Mouse (Mus musculus): ENCODE results near the gene Armcx1. TPM values are rescaled to one million over a fixed set of nuclear protein-coding genes. Genes with fewer than 3 reads are reported as not detected.

The Armcx1 gene
- polyA plus RNA-seq (2015; fragmentation: Nextera tagmentation; extraction: Ambion mirVana), result 62.1 and 64.1 TPM in 2 replicates

GRCm38 (mm10) chrX:134717752-134718308 is at the start of gene Armcx1:
TSS of gene Armcx1 (plus strand) at chrX:134717963.
- Histone ChIP-seq H3K4me2 (replicated peaks) (peak within 1 kb of the TSS; percentile 42), H3K27ac (replicated peaks) (peak within 1 kb of the TSS; percentile 92), H3K27me3 (0 out of 2 replicates have a peak, but pooled peaks cover 3% of the 10 kb centered on the region), H3K9me3 (replicated peaks) (no peaks in the 10 kb centered on the region), H3K4me3 (replicated peaks) (peak within 1 kb of the TSS; percentile 52), H3K9ac (peak within 1 kb of the TSS; percentile 45), H3K4me1 (no peaks in the 10 kb centered on the region), H3K36me3 (no peaks in the 10 kb centered on the region)
- peak; percentile 94 for ATAC-seq (ENCODE audit: insufficient number of reproducible peaks, low FRiP score, low TSS enrichment, low read depth)
- WGBS, result 19% methylated on average over 16 of the region's 16 CpGs

DNA sequence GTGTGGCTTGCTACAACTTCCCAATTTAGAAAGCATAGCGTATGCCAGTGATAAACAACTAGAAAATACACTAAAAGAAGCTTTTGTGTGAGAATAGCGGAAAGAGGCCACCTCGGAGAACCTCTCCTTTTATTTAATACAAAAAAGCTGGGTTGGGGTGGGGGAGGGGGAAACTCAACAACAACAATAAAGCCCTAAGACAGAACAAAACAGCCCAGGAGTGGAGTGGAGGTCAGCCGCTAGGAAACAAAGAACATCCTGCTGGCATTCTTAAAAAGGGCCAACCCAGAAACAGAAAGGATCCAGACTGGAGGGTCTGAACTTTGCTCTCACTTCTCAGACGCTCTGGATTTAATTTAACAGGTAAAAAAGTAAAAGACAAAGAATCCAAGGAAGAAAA is 42.7 kb upstream of the Armcx1 start:
- Histone ChIP-seq H3K27me3 (no peaks in the 10 kb centered on the region), H3K9me3 (replicated peaks) (no peaks in the 10 kb centered on the region), H3K4me3 (replicated peaks) (no peak overlapping the region), H3K4me1 (no peaks in the 10 kb centered on the region), H3K27ac (replicated peaks) (no peak overlapping the region), H3K36me3 (no peaks in the 10 kb centered on the region), H3K9ac (no peak overlapping the region), H3K4me2 (replicated peaks) (no peak overlapping the region)
- no peak for ATAC-seq (ENCODE audit: insufficient number of reproducible peaks, low FRiP score, low TSS enrichment, low read depth)
- WGBS, result 34% methylated on average over 5 of the region's 5 CpGs

GRCm38 (mm10) chrX:134675959-134676358 is 41.8 kb upstream of the Armcx1 start:
- ATAC-seq (ENCODE audit: insufficient number of reproducible peaks, low FRiP score, low TSS enrichment, low read depth), result no peak

DNA sequence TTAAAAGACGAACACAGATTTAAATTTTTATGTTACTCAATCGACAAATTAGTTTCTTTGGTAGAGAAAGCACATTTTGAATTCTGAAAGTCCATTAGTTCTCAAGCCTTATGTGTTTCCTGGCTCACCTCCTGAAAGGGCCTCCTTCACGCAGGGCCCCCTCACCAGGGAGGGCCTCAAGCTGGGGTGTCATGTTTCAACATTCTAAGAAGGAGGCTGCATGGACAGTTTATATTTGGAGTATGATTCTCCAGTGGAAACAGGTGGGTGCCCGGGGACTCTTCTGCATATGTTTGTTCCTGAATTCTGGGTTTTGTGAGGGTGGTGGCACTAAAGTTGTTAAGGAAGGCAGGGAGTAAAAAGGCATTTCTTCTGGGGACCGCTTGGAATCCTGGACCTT is 32.8 kb upstream of the Armcx1 start:
- H3K36me3 ChIP-seq, result peaks cover 2% of the 10 kb centered on the region; the same call in 1 of the 2 replicates
- peaks cover 6% of the 10 kb centered on the region for H3K27me3 ChIP-seq
- H3K4me3 ChIP-seq (replicated peaks), result peak overlapping the region; percentile 55
- H3K9ac ChIP-seq, result no peak overlapping the region
- no peaks in the 10 kb centered on the region for H3K9me3 ChIP-seq (replicated peaks)
- 26% methylated on average over 5 of the region's 5 CpGs for WGBS
- ATAC-seq (ENCODE audit: insufficient number of reproducible peaks, low FRiP score, low TSS enrichment, low read depth), result no peak
- H3K27ac ChIP-seq (replicated peaks), result peak overlapping the region; percentile 60
- no peaks in the 10 kb centered on the region for H3K4me1 ChIP-seq
- peak overlapping the region; percentile 22; the same call in 1 of the 2 replicates for H3K4me2 ChIP-seq (replicated peaks)

More at GRCm38 (mm10) chrX:134675959-134676358, 41.8 kb upstream of the Armcx1 start:
- H3K36me3 ChIP-seq, result no peaks in the 10 kb centered on the region
- H3K4me1 ChIP-seq, result no peaks in the 10 kb centered on the region
- H3K27ac ChIP-seq (replicated peaks), result no peak overlapping the region
- no peak overlapping the region for H3K4me2 ChIP-seq (replicated peaks)
- H3K27me3 ChIP-seq, result no peaks in the 10 kb centered on the region
- H3K4me3 ChIP-seq (replicated peaks), result no peak overlapping the region
- 68% methylated on average over 1 of the region's 1 CpGs for WGBS
- H3K9me3 ChIP-seq (replicated peaks), result no peaks in the 10 kb centered on the region
- no peak overlapping the region for H3K9ac ChIP-seq

GRCm38 (mm10) chrX:134686267-134686666 is 31.5 kb upstream of the Armcx1 start, which contains the start of gene Armcx4:
TSS of gene Armcx4 (plus strand) at chrX:134686519.
- peak within 1 kb of the TSS; percentile 39 for H3K4me2 ChIP-seq (replicated peaks)
- H3K36me3 ChIP-seq, result peaks cover 13% of the 10 kb centered on the region; the same call in 1 of the 2 replicates
- H3K4me3 ChIP-seq (replicated peaks), result peak within 1 kb of the TSS; percentile 55
- 26% methylated on average over 27 of the region's 33 CpGs for WGBS
- peaks cover 8% of the 10 kb centered on the region for H3K27me3 ChIP-seq
- peak; percentile 95 for ATAC-seq (ENCODE audit: insufficient number of reproducible peaks, low FRiP score, low TSS enrichment, low read depth)
- no peaks in the 10 kb centered on the region for H3K4me1 ChIP-seq
- peak within 1 kb of the TSS; percentile 85 for H3K27ac ChIP-seq (replicated peaks)
- H3K9me3 ChIP-seq (replicated peaks), result no peaks in the 10 kb centered on the region
- peak within 1 kb of the TSS; percentile 37 for H3K9ac ChIP-seq

DNA sequence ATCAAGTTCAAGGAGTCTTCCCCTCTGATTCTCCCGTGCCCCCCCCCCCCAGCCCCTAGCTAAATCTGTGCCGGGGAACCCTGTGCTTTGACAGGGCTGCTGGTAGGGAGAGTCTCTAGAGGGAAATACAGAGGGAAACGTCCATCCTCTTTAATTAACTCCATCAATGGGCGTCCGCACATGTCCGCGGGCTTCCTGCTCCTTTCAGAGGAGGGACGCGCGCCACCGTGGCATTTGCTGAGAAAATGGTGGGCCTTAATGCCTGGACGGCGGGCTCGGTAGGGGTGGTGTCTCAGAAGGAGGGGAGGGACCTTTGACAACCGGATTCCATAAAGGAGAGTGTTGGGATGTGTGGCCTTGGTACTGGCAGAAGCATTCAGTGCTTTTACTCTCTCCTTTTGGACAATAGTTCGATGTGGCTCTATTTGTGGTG is 31.0 kb upstream of the Armcx1 start:
- H3K4me3 ChIP-seq (replicated peaks), result peak overlapping the region; percentile 55
- peak overlapping the region; percentile 39 for H3K4me2 ChIP-seq (replicated peaks)
- H3K9me3 ChIP-seq (replicated peaks), result no peaks in the 10 kb centered on the region
- H3K27me3 ChIP-seq, result peaks cover 8% of the 10 kb centered on the region
- ATAC-seq (ENCODE audit: insufficient number of reproducible peaks, low FRiP score, low TSS enrichment, low read depth), result peak; percentile 35
- H3K4me1 ChIP-seq, result no peaks in the 10 kb centered on the region
- WGBS, result 15% methylated on average over 16 of the region's 16 CpGs
- H3K36me3 ChIP-seq, result peaks cover 13% of the 10 kb centered on the region; the same call in 1 of the 2 replicates
- peak overlapping the region; percentile 85 for H3K27ac ChIP-seq (replicated peaks)
- peak overlapping the region; percentile 37 for H3K9ac ChIP-seq

- Histone ChIP-seq H3K36me3 (peaks cover 22% of the 10 kb centered on the region; the same call in 1 of the 2 replicates), H3K4me1 (no peaks in the 10 kb centered on the region), H3K4me3 (replicated peaks) (no peak overlapping the region), H3K4me2 (replicated peaks) (no peak overlapping the region), H3K9me3 (replicated peaks) (no peaks in the 10 kb centered on the region), H3K27me3 (peaks cover 8% of the 10 kb centered on the region), H3K27ac (replicated peaks) (no peak overlapping the region), H3K9ac (no peak overlapping the region)
- no peak for ATAC-seq (ENCODE audit: insufficient number of reproducible peaks, low FRiP score, low TSS enrichment, low read depth)
- WGBS, result 85% methylated on average over 2 of the region's 2 CpGs
Measured at GRCm38 (mm10) chrX:134689676-134690075, 28.1 kb upstream of the Armcx1 start.

DNA sequence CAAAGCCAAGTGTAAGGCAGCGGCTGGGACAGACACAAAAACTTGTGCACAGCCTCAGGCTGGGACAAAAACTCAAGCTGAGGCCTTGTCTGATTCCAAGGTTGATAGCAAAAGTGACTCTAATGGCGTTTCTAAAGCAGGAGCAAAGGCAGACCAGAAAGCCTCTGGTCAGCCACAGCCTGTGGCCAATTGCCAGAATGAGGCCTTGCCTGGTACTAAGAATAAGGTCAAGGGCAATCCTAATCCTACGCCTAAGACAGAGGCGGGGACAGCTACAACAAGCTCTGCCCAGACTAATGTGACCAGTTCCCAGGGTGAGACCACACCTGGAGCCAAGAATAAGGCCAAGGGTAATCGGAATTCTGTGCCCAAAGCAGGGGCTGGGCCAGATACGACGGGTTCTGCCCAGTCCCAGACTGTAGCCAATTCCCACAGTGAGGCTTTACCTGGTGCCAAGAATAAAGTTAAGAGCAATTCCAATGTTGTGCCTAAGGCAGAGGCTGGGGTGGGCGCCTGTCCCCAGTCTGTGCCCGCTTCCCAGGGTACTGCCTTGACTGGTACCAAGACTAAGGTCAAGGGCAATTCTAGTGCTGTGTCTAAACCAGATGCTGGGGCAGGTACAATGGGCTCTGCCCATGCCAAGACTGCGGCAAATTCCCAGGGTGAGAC is 26.8 kb upstream of the Armcx1 start:
- H3K36me3 ChIP-seq, result peaks cover 22% of the 10 kb centered on the region; the same call in 1 of the 2 replicates
- peaks cover 8% of the 10 kb centered on the region for H3K27me3 ChIP-seq
- no peak overlapping the region for H3K9ac ChIP-seq
- ATAC-seq (ENCODE audit: insufficient number of reproducible peaks, low FRiP score, low TSS enrichment, low read depth), result no peak
- H3K4me3 ChIP-seq (replicated peaks), result no peak overlapping the region
- H3K27ac ChIP-seq (replicated peaks), result no peak overlapping the region
- H3K4me1 ChIP-seq, result no peaks in the 10 kb centered on the region
- 86% methylated on average over 10 of the region's 10 CpGs for WGBS
- H3K9me3 ChIP-seq (replicated peaks), result no peaks in the 10 kb centered on the region
- no peak overlapping the region for H3K4me2 ChIP-seq (replicated peaks)

DNA sequence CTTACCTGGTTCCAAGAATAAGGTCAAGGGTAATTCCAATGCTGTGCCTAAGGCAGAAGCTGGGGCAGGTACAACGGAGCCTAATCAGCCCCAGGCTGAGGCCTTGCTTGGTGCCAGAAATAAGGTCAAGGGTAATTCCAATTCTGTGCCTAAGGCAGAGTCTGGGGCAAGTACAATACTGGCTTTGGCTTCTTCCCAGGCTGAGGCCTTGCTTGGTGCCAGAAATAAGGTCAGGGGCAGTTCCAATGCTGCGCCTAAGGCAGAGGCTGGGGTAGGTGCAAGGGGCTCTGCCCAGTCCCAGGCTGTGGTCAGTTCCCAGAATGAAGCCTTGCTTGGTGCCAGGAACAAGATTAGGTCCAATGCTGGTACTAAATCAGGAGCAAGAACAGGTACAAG is 26.2 kb upstream of the Armcx1 start:
- no peak overlapping the region for H3K27ac ChIP-seq (replicated peaks)
- no peak overlapping the region for H3K4me3 ChIP-seq (replicated peaks)
- H3K36me3 ChIP-seq, result peaks cover 22% of the 10 kb centered on the region; the same call in 1 of the 2 replicates
- H3K4me1 ChIP-seq, result no peaks in the 10 kb centered on the region
- no peak overlapping the region for H3K9ac ChIP-seq
- no peak overlapping the region for H3K4me2 ChIP-seq (replicated peaks)
- 72% methylated on average over 2 of the region's 2 CpGs for WGBS
- ATAC-seq (ENCODE audit: insufficient number of reproducible peaks, low FRiP score, low TSS enrichment, low read depth), result no peak
- H3K9me3 ChIP-seq (replicated peaks), result no peaks in the 10 kb centered on the region
- peaks cover 3% of the 10 kb centered on the region; the same call in 1 of the 2 replicates for H3K27me3 ChIP-seq

- no peak for ATAC-seq (ENCODE audit: insufficient number of reproducible peaks, low FRiP score, low TSS enrichment, low read depth)
- WGBS, result 35% methylated on average over 3 of the region's 3 CpGs
- H3K4me1 ChIP-seq, result no peaks in the 10 kb centered on the region
- H3K9ac ChIP-seq, result no peak overlapping the region
- no peak overlapping the region for H3K27ac ChIP-seq (replicated peaks)
- H3K4me2 ChIP-seq (replicated peaks), result no peak overlapping the region
- no peaks in the 10 kb centered on the region for H3K9me3 ChIP-seq (replicated peaks)
- H3K36me3 ChIP-seq, result no peaks in the 10 kb centered on the region
- H3K4me3 ChIP-seq (replicated peaks), result no peak overlapping the region
- 0 out of 2 replicates have a peak, but pooled peaks cover 3% of the 10 kb centered on the region for H3K27me3 ChIP-seq
Measured at GRCm38 (mm10) chrX:134716863-134717262, 900 bp upstream of the Armcx1 start.

- H3K9ac ChIP-seq, result 0 out of 2 replicates have a peak overlapping the region, but pooled peaks have one; percentile 45
- 0 out of 2 replicates have a peak, but pooled peaks cover 3% of the 10 kb centered on the region for H3K27me3 ChIP-seq
- peak overlapping the region; percentile 42 for H3K4me2 ChIP-seq (replicated peaks)
- H3K4me3 ChIP-seq (replicated peaks), result peak overlapping the region; percentile 52
- 24% methylated on average over 14 of the region's 14 CpGs for WGBS
- peak; percentile 88 for ATAC-seq (ENCODE audit: insufficient number of reproducible peaks, low FRiP score, low TSS enrichment, low read depth)
- H3K27ac ChIP-seq (replicated peaks), result peak overlapping the region; percentile 92
- no peaks in the 10 kb centered on the region for H3K36me3 ChIP-seq
- no peaks in the 10 kb centered on the region for H3K4me1 ChIP-seq
- H3K9me3 ChIP-seq (replicated peaks), result no peaks in the 10 kb centered on the region
Measured at GRCm38 (mm10) chrX:134718524-134718923, 761 bp downstream of the Armcx1 start.

Measured in embryonic facial prominence, embryonic 15.5 days (tissue).